Mouse (Mus musculus) heart, adult 2 months (tissue): Measurements from ENCODE around the gene Cdc42ep5.

Experiments used
- CTCF ChIP-seq: fragments of 200-600 bp; IDR thresholded peaks from 2 replicates; pipeline ENCODE4 v1.8.1; 2022; ENCODE audit warnings: antibody characterized with exemption, mild to moderate bottlenecking, moderate library complexity
- EP300 ChIP-seq: fragments of 200-500 bp; IDR thresholded peaks from 2 replicates; pipeline ENCODE4 v1.6.1; 2011; ENCODE audit warnings: low read depth, low read length, control low read depth; ENCODE audit not compliant: insufficient read depth
- POLR2A ChIP-seq: fragments of 200-500 bp; IDR thresholded peaks from 2 replicates; pipeline ENCODE4 v1.6.1; 2011; ENCODE audit warnings: mild to moderate bottlenecking, low read depth, low read length, control low read depth; ENCODE audit not compliant: insufficient read depth

DNA sequence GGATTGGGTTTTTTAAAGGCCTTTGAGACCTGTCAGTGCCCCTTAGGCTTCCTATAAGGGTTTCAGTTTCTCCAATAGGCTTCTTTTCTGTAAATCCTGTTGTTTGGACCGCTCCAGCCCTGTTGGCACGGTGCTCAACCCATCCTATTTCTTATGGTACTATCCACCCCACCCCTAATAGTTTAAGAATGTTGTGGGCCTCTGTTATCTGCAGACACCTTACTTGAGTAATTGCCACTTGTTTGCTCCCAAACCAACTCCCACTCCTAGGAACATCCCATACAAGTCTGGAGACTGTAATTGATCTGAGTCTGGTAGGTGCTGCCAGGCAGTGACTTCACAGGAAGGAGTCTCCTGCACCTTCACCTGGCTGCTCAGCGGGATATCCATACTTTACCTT, 26.9 kb downstream of the Cdc42ep5 start:
- TF ChIP-seq CTCF (no peak), POLR2A (no peak), EP300 (no peak)
